Mouse (Mus musculus) heart, postnatal 36 days (tissue): ENCODE results near the gene Myo3a. TPM values are rescaled to one million over a fixed set of nuclear protein-coding genes. Genes with fewer than 3 reads are reported as not detected.

Source experiments
- DNase-seq, 2 experiments: peaks; one replicate each; pipeline ENCODE4 v3.0.0; 2021 to 2022
- intact Hi-C: fragments of 180-260 bp; cut with DNase I; formaldehyde crosslinking; loops from one replicate; pipeline ENCODE4 v1.15.1; 2025
- total RNA-seq, 2 experiments: library from RNA; stranded (reverse); gene quantifications; 2 replicates each; pipeline ENCODE4 v1.2.3; 2021

Myo3a gene
- total RNA-seq, 2 experiments from 2014 or later: not detected

DNA sequence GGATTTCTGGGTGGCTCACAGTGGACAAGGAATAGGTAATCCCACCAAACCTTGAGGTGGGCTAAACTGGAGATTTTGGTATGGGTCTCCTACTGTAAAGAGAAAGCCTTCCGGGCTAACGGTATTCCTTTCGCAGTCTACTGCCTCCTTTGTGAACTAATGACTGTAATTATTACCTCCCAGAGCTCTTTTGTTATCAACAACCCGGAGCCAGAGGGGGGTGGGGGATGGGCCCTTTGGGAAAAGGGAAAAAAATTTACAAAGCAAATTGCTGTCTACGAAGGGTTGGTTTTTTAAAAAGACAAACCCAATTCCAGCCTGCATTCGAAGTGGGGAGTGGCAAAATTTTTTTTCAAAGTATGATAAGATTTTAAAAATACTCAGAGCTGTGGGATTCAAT lies 392.7 kb downstream of the Myo3a start:
- DNase-seq: no peak
- intact Hi-C loops: loop anchor here (10.0 kb wide), 1 partner anchor 655 kb away; no protein-coding TSS in a partner anchor

- intact Hi-C loops: loop anchor here (10.0 kb wide), 1 partner anchor 656 kb away; no protein-coding TSS in a partner anchor
- DNase-seq: no peak
These were observed 393.2 kb downstream of the Myo3a start for GRCm38 (mm10) chr2:22620534-22620933.

- DNase-seq: no peak
- intact Hi-C loops: loop anchor here (10.0 kb wide), 1 partner anchor 656 kb away; no protein-coding TSS in a partner anchor
These were observed 393.9 kb downstream of the Myo3a start for GRCm38 (mm10) chr2:22620978-22621827.

DNA sequence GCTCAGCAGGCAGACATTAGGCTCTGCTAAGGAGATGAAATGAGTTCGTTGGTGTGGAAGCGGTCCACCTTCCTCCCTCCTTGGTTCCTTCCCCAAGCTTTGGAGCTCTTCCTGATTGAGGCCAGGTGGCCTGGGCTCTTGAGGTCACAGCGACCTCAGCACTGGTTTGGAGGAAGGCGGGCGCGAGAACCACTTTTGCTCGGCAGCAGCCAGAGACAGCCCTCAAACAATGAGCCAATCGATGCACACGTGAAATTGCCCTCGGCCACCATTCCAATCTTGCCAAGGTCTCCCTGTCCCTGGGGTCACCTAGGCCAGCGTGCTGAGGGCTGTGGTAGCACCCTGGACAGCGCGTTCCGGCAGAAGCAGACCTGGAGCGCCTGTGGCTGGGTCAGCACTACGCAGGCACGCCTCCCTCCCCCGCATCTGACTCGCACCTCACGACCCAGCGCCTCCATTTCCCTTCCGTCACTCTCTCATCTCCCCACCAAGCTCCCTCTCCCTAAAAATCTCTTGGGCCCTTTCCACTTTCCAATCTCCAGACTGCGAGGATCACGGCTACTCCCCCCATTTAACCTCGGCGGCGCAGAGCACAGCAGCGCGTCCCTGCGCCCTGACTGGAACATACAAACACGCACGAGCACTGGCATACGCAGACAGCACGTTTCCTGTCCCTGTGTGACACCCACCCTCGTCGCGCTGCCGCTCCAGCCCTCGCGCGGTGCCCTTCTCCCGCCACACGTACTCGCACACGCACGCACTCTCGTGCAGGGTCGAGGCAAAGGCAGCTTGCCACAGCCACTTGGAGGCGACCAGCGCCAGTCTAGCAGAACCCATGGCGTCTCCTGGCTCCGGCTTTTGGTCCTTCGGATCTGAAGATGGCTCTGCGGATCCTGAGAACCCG lies 394.8 kb downstream of the Myo3a start, which contains the start of gene Gad2:
TSS of gene Gad2 (plus strand) at position 378 of the 904 bp plus-strand sequence.
- intact Hi-C loops: loop anchor here (10.0 kb wide), 1 partner anchor 657 kb away; no protein-coding TSS in a partner anchor
- DNase-seq: no peak

DNA sequence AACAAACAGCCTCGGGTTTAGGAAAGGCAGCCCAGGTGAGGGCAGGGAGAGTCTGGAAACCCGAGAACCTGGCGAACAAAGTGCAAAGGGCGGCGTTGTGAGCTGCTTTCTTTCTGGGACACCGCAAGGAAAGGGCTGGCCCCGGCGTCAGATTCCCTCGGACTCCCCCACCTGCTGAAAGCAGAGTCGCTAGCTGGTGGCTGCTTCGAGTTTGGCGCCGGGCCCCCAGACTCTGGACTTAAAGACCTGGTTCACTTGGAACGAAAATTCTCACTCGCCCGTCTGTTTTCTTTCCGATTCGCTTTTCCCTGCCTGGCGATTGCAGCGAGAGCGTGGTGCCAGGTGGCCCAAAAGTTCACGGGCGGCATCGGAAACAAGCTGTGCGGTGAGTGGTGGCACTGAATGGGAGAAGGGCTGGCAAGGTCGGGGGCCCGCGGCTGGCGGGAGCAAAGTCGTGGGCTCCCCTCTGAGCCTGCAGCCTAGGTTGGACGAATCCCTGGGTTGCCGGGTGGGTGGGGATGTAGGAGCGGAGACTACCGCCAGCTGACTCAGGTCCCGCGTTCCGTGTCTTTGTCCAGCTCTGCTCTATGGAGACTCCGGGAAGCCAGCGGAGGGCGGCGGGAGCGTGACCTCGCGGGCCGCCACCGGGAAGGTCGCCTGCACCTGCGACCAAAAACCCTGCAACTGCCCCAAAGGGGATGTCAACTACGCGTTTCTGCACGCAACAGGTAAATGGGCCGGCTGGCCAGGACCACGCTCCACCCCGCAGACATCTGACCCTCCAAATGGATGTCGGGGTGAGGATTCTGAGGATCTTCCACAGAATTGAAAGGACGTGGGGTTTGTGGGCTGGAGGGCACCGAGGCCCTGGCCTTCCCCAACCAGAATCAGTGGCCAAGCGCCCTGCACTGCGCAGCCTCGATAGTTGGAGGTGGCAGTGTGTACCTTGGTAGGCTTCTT lies 396.1 kb downstream of the Myo3a start:
- intact Hi-C loops: loop anchor here (10.0 kb wide), 1 partner anchor 659 kb away; no protein-coding TSS in a partner anchor
- no peak for DNase-seq

DNA sequence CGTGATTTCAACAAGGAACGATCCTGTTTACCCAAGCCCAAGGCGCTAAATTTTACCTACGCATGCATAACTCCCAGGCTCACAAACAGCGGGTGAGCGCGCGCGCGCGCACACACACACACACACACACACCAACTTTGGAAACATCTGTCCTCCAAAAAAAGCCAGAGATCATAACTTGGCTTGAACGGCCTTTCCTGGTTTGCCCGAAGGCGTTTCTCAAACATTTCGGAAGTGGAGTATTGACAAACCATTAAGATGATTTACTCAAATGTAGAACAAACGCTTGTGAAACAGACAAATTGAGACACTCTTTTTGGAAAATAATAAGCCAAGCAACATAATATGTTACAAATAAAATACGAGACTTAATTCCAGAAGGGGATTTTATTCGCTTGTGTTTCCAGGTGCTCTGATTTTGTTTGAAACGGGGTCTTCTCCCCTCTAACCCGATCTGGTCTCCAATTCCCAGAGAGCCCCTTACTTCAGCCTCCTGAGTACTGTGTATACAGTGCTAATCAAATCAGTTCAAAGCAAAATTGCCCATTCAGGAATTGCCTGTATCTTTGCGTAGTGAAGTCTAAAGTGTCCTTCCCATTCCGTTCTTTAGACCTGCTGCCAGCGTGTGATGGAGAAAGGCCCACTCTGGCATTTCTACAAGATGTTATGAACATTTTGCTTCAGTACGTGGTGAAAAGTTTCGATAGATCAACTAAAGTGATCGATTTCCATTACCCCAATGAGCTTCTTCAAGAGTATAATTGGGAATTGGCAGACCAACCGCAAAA lies 397.1 kb downstream of the Myo3a start:
- DNase-seq: no peak
- intact Hi-C loops: loop anchor here (10.0 kb wide), 1 partner anchor 660 kb away; no protein-coding TSS in a partner anchor

DNA sequence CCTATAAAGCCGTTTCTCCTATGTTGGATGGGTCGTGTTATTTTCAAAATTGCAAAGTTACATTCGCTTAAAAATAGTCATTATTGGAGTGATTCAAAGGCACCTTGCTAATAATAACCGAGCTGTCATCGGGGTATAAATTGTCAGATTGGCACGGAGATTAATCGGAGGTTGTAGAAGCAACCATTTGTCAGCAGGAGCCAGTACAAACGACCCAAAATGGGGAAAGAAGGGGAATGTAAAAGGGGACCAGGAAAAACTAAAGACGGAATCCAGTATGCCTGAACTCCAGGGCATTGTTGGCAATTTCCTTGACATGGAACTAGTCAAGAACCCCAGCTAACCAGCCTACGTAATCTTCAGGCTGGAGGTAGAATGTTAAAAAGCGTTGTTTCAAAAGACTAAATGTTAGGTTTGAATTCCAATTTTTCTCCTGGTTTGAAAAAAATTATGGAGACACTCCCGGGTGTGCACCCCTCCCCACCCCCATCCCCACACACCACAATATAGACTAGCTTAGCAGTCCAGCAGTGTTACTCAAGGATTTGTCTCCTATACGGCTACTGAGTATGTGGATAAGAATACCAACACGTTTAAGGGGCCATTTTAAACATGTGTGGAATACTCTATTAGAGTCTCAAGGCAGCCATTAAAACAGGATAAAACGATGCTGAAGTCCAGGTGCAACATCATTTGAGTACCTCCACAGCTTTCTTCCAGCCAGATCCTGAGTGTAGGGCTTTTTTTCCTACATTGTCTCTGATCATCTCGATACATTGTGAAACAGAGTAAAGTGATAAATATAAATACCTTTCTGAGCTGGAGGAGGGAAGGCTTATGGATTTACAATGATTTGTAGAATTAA lies 398.0 kb downstream of the Myo3a start:
- no peak for DNase-seq
- intact Hi-C loops: loop anchor here (10.0 kb wide), 1 partner anchor 661 kb away; no protein-coding TSS in a partner anchor

GRCm38 (mm10) chr2:22627147-22627666 lies 399.9 kb downstream of the Myo3a start:
- DNase-seq: no peak
- intact Hi-C loops: loop anchor here (10.0 kb wide), 1 partner anchor 662 kb away; no protein-coding TSS in a partner anchor

GRCm38 (mm10) chr2:22627819-22628432 lies 400.6 kb downstream of the Myo3a start:
- intact Hi-C loops: loop anchor here (10.0 kb wide), 1 partner anchor 663 kb away; no protein-coding TSS in a partner anchor
- DNase-seq: no peak

GRCm38 (mm10) chr2:22634766-22635165 lies 407.5 kb downstream of the Myo3a start:
- DNase-seq: peak in 1 of 2 experiments; percentile 11
- intact Hi-C loops: loop anchor here (1.0 kb wide), 1 partner anchor 88 kb away; no protein-coding TSS in a partner anchor

GRCm38 (mm10) chr2:22646134-22646533 lies 418.8 kb downstream of the Myo3a start:
- intact Hi-C loops: no loop called here

DNA sequence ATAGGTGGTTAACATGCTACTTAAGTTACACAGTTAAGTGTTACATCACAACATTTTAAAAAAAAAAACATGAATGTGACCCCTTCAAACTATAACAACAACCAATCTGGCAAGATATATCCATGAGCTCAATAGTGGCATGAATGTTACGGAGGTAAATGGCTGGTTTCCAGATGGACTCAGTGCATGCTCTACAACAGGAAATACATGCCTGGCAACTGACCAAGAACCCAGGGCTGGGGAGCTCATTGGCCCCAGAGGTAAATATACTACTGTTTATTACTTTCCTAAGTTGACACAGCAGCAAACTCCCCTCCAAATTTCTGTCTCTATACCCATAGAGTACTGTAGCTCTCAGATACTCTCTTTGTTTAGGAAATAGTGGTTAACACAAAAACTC lies 421.1 kb downstream of the Myo3a start:
- no peak for DNase-seq
- intact Hi-C loops: no loop called here

More at GRCm38 (mm10) chr2:22646134-22646533, 418.8 kb downstream of the Myo3a start:
- DNase-seq: no peak

- intact Hi-C loops: no loop called here
- DNase-seq: no peak
These were observed 424.5 kb downstream of the Myo3a start for GRCm38 (mm10) chr2:22651826-22652225.

GRCm38 (mm10) chr2:22663731-22664130 lies 436.4 kb downstream of the Myo3a start:
- DNase-seq: no peak
- intact Hi-C loops: no loop called here
